Mouse (Mus musculus): ENCODE results near the gene Lsg1. TPM values are rescaled to one million over a fixed set of nuclear protein-coding genes. Genes with fewer than 3 reads are reported as not detected.
A peak's percentile ranks its signal among the peaks of the same experiment; 100 is the strongest.

Lsg1 gene
- polyA plus RNA-seq, 1 experiment from 2014 or later = 45.5 TPM

DNA sequence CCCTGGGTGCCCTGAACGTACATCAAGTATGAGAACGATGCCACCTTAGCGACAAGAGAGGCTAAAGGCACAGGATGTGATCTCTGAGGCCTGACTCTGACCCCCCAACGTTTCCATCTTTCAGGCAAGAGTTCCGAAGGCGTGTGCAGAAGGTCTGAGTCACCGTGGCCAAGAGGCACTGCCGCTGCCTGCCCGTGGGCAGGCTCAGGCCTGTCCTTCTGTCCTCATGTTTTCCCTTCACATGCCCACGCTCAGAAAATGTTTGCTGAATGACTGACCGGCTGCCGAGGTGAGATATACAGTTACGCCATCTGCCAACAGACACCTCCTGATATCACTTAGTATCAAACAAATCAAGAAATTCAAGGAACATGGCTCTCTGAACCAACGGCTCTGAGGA is 61.6 kb downstream of the Lsg1 start:
- Histone ChIP-seq H3K4me1 (replicated peaks) (no peaks in the 10 kb centered on the region), H3K27me3 (no peaks in the 10 kb centered on the region), H3K4me2 (no peak overlapping the region), H3K9me3 (no peaks in the 10 kb centered on the region), H3K27ac (replicated peaks) (no peak overlapping the region), H3K9ac (no peak overlapping the region), H3K36me3 (peaks cover 48% of the 10 kb centered on the region), H3K4me3 (no peak overlapping the region)
- WGBS = 87% methylated on average over 14 of the region's 14 CpGs
- ATAC-seq (ENCODE audit: low FRiP score, low read depth) = no peak

DNA sequence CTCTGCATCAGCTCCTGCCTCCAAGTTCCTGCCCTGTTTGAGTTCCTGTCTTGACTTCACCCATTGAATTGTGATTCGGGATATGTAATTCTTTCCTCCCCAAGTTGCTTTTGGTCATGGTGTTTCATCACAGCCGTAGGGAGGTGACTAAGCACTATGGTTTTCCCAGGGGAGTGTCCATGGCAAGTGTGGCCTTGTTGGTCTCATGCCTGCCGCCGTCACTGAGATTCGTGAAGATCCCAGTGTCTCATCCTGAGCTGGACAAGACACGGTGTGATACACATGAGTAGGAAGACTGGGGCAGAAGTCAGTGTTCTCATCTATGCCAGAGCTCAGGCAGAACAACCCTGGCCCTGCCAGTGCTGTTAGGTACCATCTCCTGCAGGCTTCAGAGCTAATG is 62.9 kb downstream of the Lsg1 start:
- no peaks in the 10 kb centered on the region for H3K9me3 ChIP-seq
- 0 out of 2 replicates have a peak, but pooled peaks cover 2% of the 10 kb centered on the region for H3K4me1 ChIP-seq (replicated peaks)
- H3K9ac ChIP-seq = no peak overlapping the region
- no peak overlapping the region for H3K4me3 ChIP-seq
- H3K36me3 ChIP-seq = peaks cover 43% of the 10 kb centered on the region
- WGBS = 91% methylated on average over 6 of the region's 6 CpGs
- no peak for ATAC-seq (ENCODE audit: low FRiP score, low read depth)
- H3K27ac ChIP-seq (replicated peaks) = no peak overlapping the region
- H3K27me3 ChIP-seq = no peaks in the 10 kb centered on the region
- no peak overlapping the region for H3K4me2 ChIP-seq

DNA sequence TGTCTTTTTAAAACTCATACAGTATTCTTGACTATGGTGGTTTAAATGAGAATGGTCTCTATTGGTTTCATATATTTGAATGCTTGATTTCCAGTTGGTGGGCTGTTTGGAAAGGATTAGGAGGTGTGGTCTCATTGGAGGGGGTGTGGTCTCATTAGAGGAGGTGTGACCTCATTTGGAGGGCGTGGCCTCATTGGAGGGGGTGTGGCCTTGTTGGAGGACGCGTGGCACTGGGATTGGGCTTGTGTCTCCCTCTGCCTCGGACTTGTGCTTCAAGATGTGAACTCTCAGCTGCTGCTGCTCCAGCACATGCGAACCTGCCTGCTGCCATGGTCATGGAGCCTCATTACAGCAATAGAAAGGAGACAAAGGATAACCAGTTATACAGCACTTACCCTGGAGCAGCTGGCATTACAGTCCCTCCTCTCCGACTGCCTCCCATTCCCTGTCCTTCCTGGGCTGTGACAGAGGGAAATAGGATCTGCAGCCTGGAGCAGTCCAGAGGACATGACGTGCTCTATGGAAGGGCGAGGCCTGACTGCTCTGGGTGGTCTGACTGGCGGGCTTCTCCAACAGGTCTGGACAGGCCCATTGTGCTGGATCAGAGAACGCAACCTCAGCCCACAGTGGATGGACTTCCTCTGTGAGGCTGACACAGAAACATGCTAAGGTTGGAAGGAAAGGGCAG is 65.0 kb downstream of the Lsg1 start:
- no peaks in the 10 kb centered on the region for H3K27me3 ChIP-seq
- no peak overlapping the region for H3K4me2 ChIP-seq
- 70% methylated on average over 10 of the region's 10 CpGs for WGBS
- H3K4me1 ChIP-seq (replicated peaks) = 0 out of 2 replicates have a peak, but pooled peaks cover 2% of the 10 kb centered on the region
- H3K4me3 ChIP-seq = no peak overlapping the region
- H3K9ac ChIP-seq = no peak overlapping the region
- peaks cover 26% of the 10 kb centered on the region for H3K36me3 ChIP-seq
- H3K27ac ChIP-seq (replicated peaks) = no peak overlapping the region
- no peaks in the 10 kb centered on the region for H3K9me3 ChIP-seq
- peak; percentile 52 for ATAC-seq (ENCODE audit: low FRiP score, low read depth)

DNA sequence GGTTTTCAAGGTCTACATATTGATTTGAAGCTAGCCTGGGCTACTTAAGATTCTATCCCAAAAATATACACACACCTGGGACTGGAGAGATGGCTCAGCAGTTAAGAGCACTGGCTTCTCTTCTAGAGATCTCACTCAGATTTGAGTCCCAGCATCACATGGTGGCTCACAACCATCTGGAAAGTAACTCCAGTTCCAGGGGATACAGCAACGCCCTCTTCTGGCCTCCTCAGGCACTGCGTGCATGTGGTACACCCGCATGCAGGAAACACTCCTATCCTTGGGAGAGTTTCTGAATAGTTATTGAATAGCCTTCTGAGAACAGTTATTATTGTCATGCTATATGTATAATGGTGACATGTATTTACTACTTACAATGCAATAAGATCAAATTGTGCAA is 66.2 kb downstream of the Lsg1 start:
- WGBS = 63% methylated on average over 3 of the region's 3 CpGs
- Histone ChIP-seq H3K4me1 (replicated peaks) (0 out of 2 replicates have a peak, but pooled peaks cover 2% of the 10 kb centered on the region), H3K27ac (replicated peaks) (no peak overlapping the region), H3K4me3 (no peak overlapping the region), H3K27me3 (no peaks in the 10 kb centered on the region), H3K36me3 (peaks cover 27% of the 10 kb centered on the region), H3K4me2 (no peak overlapping the region), H3K9ac (no peak overlapping the region), H3K9me3 (no peaks in the 10 kb centered on the region)
- no peak for ATAC-seq (ENCODE audit: low FRiP score, low read depth)

DNA sequence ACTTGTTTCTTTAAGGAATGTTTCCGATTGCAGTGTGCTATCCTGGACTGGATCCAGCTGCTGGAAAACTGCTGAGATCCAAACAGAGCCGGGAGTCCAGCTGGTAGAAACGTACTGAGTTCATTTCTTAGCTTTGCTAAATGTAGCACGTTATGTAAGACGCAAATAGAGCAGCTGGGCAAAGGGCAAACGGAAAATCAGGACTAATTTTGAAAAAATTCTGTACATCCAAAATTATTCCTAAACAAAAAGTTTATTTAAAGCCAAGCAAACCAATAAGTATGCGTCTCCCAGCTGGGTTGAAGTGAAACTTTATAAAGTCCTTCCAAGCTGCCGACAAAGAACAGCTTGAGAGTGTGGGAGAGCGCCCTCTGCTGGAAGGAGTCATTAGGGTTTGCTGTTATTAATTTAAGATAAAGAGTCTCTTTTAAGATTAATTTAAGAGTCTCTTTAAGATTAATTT is 67.0 kb downstream of the Lsg1 start:
- 0 out of 2 replicates have a peak overlapping the region, but pooled peaks have one; percentile 38 for H3K27ac ChIP-seq (replicated peaks)
- 0 out of 2 replicates have a peak, but pooled peaks cover 2% of the 10 kb centered on the region for H3K4me1 ChIP-seq (replicated peaks)
- ATAC-seq (ENCODE audit: low FRiP score, low read depth) = no peak
- H3K4me3 ChIP-seq = no peak overlapping the region
- no peaks in the 10 kb centered on the region for H3K27me3 ChIP-seq
- peaks cover 26% of the 10 kb centered on the region for H3K36me3 ChIP-seq
- H3K4me2 ChIP-seq = peak overlapping the region; percentile 24; the same call in 1 of the 2 replicates
- no peaks in the 10 kb centered on the region for H3K9me3 ChIP-seq
- H3K9ac ChIP-seq = no peak overlapping the region
- 28% methylated on average over 9 of the region's 9 CpGs for WGBS

DNA sequence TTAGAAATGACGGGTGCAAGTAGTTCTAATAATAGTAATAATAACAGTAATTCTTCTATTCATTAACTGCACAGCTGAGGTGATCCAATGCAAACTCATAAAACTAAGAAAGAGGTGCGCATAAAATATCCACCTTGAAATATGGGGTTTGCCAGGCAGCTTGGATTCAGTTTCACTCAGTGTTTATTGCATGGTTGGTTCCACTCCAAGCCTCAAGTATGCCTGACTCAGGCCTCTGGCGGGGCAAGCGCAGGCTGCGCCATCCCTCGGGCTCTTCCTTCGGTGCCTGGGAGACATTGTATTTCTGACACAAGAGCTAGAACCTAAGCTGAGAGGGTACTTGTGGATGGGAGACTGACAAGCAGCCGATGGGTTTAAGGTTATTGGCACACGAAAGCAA is 68.8 kb downstream of the Lsg1 start:
- H3K4me1 ChIP-seq (replicated peaks) = 0 out of 2 replicates have a peak, but pooled peaks cover 2% of the 10 kb centered on the region
- 88% methylated on average over 9 of the region's 9 CpGs for WGBS
- H3K9ac ChIP-seq = no peak overlapping the region
- H3K36me3 ChIP-seq = peaks cover 16% of the 10 kb centered on the region; the same call in 1 of the 2 replicates
- H3K4me2 ChIP-seq = no peak overlapping the region
- no peaks in the 10 kb centered on the region for H3K9me3 ChIP-seq
- H3K27ac ChIP-seq (replicated peaks) = no peak overlapping the region
- H3K27me3 ChIP-seq = no peaks in the 10 kb centered on the region
- H3K4me3 ChIP-seq = no peak overlapping the region
- no peak for ATAC-seq (ENCODE audit: low FRiP score, low read depth)

DNA sequence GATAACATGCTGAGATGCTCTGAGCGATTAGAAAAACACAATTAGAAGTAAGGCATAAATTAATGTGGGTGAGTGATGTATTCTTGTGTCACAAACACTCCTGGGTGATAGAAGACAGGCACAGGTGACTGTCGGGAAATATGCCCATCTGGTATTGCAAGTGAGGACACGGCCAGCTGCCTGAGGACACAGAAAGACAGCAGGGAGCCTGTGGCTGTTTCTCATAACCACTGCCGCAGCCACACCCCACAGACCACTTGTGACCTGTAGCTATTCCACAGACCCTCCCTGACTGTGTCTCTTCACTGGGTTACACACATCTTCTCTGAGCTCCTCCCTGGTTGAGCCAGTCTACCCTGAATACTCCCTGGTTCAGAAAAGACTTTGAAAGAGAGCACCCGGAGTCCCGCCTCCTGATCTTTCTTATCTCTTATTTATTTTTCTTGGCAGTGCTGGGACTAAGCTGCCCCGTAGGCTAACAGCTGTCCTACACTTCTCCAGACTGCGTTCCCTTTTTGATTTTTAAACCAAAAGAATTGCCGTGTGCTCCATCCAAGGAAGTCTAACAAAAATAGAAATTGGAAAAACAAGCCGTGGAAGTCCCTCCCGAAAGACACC is 69.6 kb downstream of the Lsg1 start:
- Histone ChIP-seq H3K4me3 (no peak overlapping the region), H3K4me1 (replicated peaks) (peaks cover 7% of the 10 kb centered on the region; the same call in 1 of the 2 replicates), H3K36me3 (peaks cover 19% of the 10 kb centered on the region; the same call in 1 of the 2 replicates), H3K27me3 (no peaks in the 10 kb centered on the region), H3K4me2 (no peak overlapping the region), H3K9me3 (no peaks in the 10 kb centered on the region), H3K27ac (replicated peaks) (no peak overlapping the region), H3K9ac (no peak overlapping the region)
- no peak for ATAC-seq (ENCODE audit: low FRiP score, low read depth)
- 72% methylated on average over 11 of the region's 11 CpGs for WGBS

DNA sequence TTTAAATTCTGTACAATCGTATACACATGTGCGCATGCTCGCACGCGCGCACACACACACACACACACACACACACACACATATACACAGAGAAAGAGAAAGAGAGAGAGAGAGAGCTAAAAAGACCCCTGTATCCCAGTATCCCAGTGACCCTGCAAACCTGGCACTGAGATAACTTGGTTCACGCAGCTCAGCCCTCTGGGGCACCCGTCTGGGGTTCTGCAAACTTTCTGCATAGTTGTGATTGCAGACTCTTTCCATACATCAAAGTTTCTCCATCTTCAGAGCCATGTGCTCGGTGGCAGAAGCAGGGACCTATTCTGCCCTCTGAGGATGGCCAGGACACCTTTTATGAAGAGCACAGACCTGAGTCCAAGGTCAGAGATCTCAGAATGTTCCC is 70.4 kb downstream of the Lsg1 start:
- Histone ChIP-seq H3K27ac (replicated peaks) (no peak overlapping the region), H3K9ac (no peak overlapping the region), H3K4me1 (replicated peaks) (peaks cover 15% of the 10 kb centered on the region), H3K4me3 (no peak overlapping the region), H3K4me2 (no peak overlapping the region), H3K36me3 (peaks cover 12% of the 10 kb centered on the region; the same call in 1 of the 2 replicates), H3K27me3 (no peaks in the 10 kb centered on the region), H3K9me3 (no peaks in the 10 kb centered on the region)
- WGBS = 94% methylated on average over 9 of the region's 9 CpGs
- ATAC-seq (ENCODE audit: low FRiP score, low read depth) = no peak

DNA sequence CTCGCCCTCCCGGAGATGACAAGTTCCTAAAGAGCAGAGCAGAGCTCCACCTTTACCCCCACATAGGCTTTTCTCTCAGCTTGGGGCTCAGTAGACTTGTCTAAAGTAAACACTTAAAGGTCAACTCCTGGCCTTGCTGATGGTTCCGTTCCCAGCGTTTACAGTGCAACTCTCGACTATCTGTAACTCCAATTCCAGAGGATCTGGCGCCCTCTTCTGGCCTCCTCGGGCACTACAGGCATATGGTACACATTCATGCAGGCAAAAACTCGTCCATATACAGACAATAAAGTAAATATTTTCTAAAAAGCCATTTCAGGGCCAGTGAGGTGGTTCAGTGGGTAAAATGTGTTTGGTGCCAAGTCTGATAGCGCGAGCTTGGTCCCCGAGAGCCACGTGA is 72.0 kb downstream of the Lsg1 start:
- Histone ChIP-seq H3K27ac (replicated peaks) (no peak overlapping the region), H3K9ac (no peak overlapping the region), H3K36me3 (peaks cover 12% of the 10 kb centered on the region; the same call in 1 of the 2 replicates), H3K9me3 (no peaks in the 10 kb centered on the region), H3K27me3 (no peaks in the 10 kb centered on the region), H3K4me1 (replicated peaks) (peaks cover 25% of the 10 kb centered on the region), H3K4me2 (no peak overlapping the region), H3K4me3 (no peak overlapping the region)
- no peak for ATAC-seq (ENCODE audit: low FRiP score, low read depth)
- 62% methylated on average over 12 of the region's 12 CpGs for WGBS

DNA sequence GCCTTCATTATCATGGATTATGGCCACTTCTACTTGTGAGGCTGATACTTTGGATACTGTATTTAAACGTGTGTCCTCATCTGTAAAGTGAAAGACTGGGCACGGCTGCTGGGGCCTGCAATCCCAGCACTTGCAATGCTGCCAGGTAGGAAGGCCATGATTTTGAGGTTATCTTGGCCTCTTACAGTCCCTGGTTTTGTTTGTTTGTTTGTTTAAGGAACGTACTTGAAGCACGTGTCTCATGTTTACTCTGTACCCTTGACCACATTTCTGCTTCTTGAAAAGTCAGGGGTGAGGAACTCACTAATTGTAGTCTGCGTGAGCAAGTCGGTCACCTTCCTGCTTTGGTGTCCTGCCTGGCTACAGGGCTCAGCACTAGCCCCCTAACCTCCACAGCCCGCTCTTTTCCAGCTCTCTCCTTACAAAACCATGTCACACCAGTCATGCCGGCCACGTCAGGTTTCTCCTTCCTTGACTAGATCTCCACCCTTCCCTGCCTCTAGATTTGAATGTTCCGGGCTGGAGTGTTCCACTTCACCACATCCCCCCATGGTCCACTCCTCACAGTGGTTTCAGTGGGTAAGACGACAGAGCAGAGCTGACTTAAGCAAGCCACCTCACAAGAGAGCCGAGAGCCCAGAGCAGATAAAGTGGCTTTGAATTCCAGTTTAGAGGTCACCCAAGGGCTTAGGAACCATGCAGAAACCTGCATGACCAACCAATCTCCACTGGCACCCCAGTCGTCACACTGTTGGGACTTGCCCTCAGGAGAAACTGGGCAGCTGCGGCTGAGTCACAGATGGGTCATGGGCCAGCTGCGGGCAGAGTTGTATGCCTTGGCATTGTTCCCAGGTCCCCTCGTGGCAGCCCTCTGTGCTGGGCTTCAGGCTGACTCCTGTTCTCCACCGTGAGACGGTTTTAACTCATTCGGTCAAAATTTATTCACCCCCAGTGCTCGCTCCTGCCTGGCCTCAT is 74.1 kb downstream of the Lsg1 start:
- WGBS = 68% methylated on average over 20 of the region's 20 CpGs
- Histone ChIP-seq H3K4me2 (no peak overlapping the region), H3K4me1 (replicated peaks) (peaks cover 29% of the 10 kb centered on the region), H3K4me3 (no peak overlapping the region), H3K27ac (replicated peaks) (no peak overlapping the region), H3K9me3 (no peaks in the 10 kb centered on the region), H3K36me3 (peaks cover 12% of the 10 kb centered on the region; the same call in 1 of the 2 replicates), H3K9ac (no peak overlapping the region), H3K27me3 (no peaks in the 10 kb centered on the region)
- ATAC-seq (ENCODE audit: low FRiP score, low read depth) = no peak

DNA sequence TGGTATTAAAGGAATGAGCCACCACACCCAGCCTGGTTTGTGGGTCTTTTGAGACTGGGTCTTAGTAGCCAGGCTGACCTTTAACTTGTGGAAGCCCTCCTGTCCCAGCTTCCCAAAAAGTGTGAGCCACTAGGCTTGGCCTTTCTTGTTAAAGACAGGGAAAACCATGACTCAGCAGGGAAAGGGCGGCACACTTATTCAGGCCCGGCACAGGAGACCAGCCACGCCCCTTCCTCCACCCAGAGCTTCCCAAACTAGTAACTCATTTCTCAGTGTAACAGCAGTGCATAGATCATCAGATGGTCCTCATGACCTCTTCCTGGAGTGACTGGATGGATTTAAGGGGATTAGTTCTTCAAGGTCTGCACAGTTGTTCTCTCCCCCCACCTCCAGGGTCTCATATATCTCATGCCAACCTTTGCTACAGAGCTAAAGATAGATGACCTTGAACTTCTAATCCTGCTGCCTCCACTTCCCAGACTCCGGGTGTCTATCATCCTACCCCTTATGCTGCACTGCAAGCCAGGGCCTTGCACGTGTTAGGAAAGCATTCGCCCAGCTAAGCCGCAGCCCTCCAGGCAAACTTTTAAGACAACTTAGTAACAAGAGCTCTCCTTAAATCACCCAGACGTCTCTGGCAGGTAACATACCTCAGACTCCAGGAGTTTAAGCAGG is 74.9 kb downstream of the Lsg1 start:
- WGBS = 62% methylated on average over 8 of the region's 8 CpGs
- H3K9ac ChIP-seq = no peak overlapping the region
- no peak for ATAC-seq (ENCODE audit: low FRiP score, low read depth)
- H3K4me1 ChIP-seq (replicated peaks) = peaks cover 29% of the 10 kb centered on the region
- no peaks in the 10 kb centered on the region for H3K27me3 ChIP-seq
- H3K27ac ChIP-seq (replicated peaks) = no peak overlapping the region
- H3K4me3 ChIP-seq = no peak overlapping the region
- H3K4me2 ChIP-seq = no peak overlapping the region
- H3K9me3 ChIP-seq = no peaks in the 10 kb centered on the region
- peaks cover 12% of the 10 kb centered on the region; the same call in 1 of the 2 replicates for H3K36me3 ChIP-seq

Measured in hindbrain, embryonic 15.5 days (tissue).